14 mouse cellular contexts compared by ENCODE assay signal in the genomic region with DNA sequence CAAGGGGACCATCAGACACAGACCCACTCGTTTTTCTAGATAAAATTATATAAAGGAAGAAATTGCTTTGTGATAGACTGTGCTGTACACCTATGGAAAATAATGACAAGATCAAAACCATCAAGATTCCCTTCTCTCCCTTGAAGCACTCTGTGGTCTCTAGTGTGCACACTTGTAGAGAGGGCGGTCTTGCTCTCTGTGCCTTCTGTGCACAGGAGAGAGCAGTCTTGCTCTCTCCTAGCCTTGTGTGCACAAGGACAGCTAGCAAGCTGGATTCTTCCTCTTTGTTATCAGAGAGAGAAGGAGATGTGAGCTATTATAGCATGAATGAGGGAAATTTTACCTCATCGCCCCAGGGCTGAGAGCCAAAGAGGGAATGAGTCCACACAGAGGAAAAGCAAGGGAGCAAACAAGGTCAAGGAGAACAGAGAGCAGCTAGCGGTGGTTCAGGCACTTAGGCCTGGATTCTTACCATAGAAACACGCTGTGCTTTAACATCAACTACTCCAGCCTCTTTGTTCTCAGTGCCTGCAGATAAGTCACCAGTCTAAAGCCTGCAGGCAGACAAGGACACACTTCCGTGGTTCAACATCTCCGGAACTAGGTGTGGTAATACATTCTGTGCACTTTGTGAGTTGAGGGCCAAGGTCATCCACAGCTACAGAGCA.
DNase-seq lines count a peak whose midpoint lies in the region; ATAC-seq and TF ChIP-seq lines count a peak whose summit lies in the region.
"Had no signal": no experiment of that assay in that cellular context is flagged by ENCODE, and none has a peak within 500 bp of the region (broad histone marks: within the 10 kb centered on the region; RNA-seq: fewer than 3 reads in every experiment).

No protein-coding gene starts in this region.

- H3K27ac ChIP-seq in heart, embryonic 13.5 days (replicated peaks) = peak overlapping the region; percentile 52
- H3K27ac ChIP-seq in left cerebral cortex, adult 2 months = no peak overlapping the region
- H3K27ac ChIP-seq: stomach, embryonic 15.5 days had no signal

- no peaks in the 10 kb centered on the region for H3K9me3 ChIP-seq in heart, embryonic 13.5 days
- H3K9me3 ChIP-seq: embryonic facial prominence, embryonic 15.5 days; stomach, embryonic 15.5 days had no signal

- H3K4me1 ChIP-seq in heart, embryonic 13.5 days = peaks cover 13% of the 10 kb centered on the region
- H3K4me1 ChIP-seq: stomach, embryonic 15.5 days had no signal

- no peak; the same call in 1 of the 2 replicates for ATAC-seq in heart, embryonic 13.5 days (ENCODE audit: extremely low read depth, insufficient number of reproducible peaks, low FRiP score, low TSS enrichment)
- no peak for ATAC-seq in erythroid progenitor cell, adult 5-6 weeks (replicated peaks; ENCODE audit: low FRiP score, poor library complexity, severe bottlenecking)

- 41% methylated on average over 7 of the region's 7 CpGs for WGBS in heart, embryonic 13.5 days

- no peak for TF ChIP-seq CTCF in left cerebral cortex, adult 2 months (IDR thresholded peaks at IDR 0.05)

- no peak overlapping the region for H3K9ac ChIP-seq in heart, embryonic 13.5 days
- H3K9ac ChIP-seq: embryonic facial prominence, embryonic 15.5 days; stomach, embryonic 15.5 days had no signal

- no peaks in the 10 kb centered on the region for H3K36me3 ChIP-seq in heart, embryonic 13.5 days
- H3K36me3 ChIP-seq: embryonic facial prominence, embryonic 15.5 days; stomach, embryonic 15.5 days had no signal

- intact Hi-C loops in gastrocnemius, postnatal 14 days (cut with DNase I; ENCODE audit: low total_unique reads) = no loop called here
- intact Hi-C loops in left cerebral cortex, adult 2 months (cut with DNase I) = no loop called here

- H3K27me3 ChIP-seq in heart, embryonic 13.5 days (replicated peaks) = no peaks in the 10 kb centered on the region; the same call in 1 of the 2 replicates
- H3K27me3 ChIP-seq: embryonic facial prominence, embryonic 15.5 days; stomach, embryonic 15.5 days had no signal

- H3K4me2 ChIP-seq in heart, embryonic 13.5 days = no peak overlapping the region
- H3K4me2 ChIP-seq: embryonic facial prominence, embryonic 15.5 days; stomach, embryonic 15.5 days had no signal

- no peak overlapping the region for H3K4me3 ChIP-seq in heart, embryonic 13.5 days
- no peak overlapping the region for H3K4me3 ChIP-seq in left cerebral cortex, adult 2 months
- H3K4me3 ChIP-seq: embryonic facial prominence, embryonic 15.5 days; stomach, embryonic 15.5 days had no signal

- DNase-seq in gastrocnemius, adult 18-20 months (ENCODE audit: low spot score) = peak; percentile 5
- no peak for DNase-seq in gastrocnemius, postnatal 14 days
- DNase-seq in ovary, postnatal 36 days (ENCODE audit: low spot score) = peak; percentile 8
- DNase-seq in ovary, postnatal 10 days (ENCODE audit: low spot score) = no peak
- no peak for DNase-seq in urinary bladder, adult 18-20 months (ENCODE audit: low spot score in 2 of 2)
- DNase-seq in left cerebral cortex, adult 2 months (ENCODE audit: extremely low spot score in 1 of 2, low spot score in 2 of 2) = no peak
- DNase-seq: B cell, adult 2 months; cerebellum, adult 2 months; kidney, postnatal 25 days; lung, postnatal 4 days had no signal

Comparison
In these comparisons a context has a peak if more than half of its experiments do, and no peak if none do; other contexts are left out.
1. DNase-seq: peak in gastrocnemius, adult 18-20 months (single experiment) and ovary, postnatal 36 days (single experiment); none in gastrocnemius, postnatal 14 days (single experiment), ovary, postnatal 10 days (single experiment), urinary bladder, adult 18-20 months (0 of 2) and left cerebral cortex, adult 2 months (0 of 2).